Mouse (Mus musculus): ENCODE data around the gene Gm26602. TPM values are rescaled to one million over a fixed set of nuclear protein-coding genes. Genes with fewer than 3 reads are reported as not detected.
A peak's percentile ranks its signal among the peaks of the same experiment; 100 is the strongest.

Gm26602 gene
- polyA plus RNA-seq, 1 experiment: 0.21 TPM

DNA sequence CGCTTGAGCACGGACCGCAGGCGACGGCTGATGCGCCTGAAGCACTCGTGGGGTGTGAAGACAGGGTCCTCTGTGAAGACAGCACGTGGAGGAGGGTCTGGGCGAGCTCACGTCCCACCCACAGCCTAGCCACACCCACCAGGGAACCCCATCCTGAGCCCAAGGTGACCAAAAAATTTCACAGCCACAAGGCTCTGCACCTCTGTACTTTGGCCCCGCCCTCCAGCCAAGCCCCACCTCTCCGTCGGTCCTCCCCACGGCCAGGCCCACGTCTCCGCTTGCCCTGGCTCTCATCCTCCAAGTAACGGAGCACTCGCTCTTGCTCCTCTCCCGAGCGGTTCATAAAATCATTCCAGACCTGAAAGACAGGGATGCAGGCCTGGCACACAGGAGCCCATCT lies 1.8 kb downstream of the Gm26602 start:
- Histone ChIP-seq H3K9me3 (ENCODE audit: control insufficient read depth, low read length) (no peaks in the 10 kb centered on the region), H3K27me3 (ENCODE audit: control insufficient read depth) (peaks cover 6% of the 10 kb centered on the region), H3K36me3 (ENCODE audit: control insufficient read depth) (peaks cover 37% of the 10 kb centered on the region), H3K4me1 (ENCODE audit: control insufficient read depth) (peaks cover 79% of the 10 kb centered on the region), H3K4me3 (replicated peaks) (no peak overlapping the region)
- no peak for TF ChIP-seq GATA1 (IDR thresholded peaks at IDR 0.05; ENCODE audit: low read length)
- no peak for TF ChIP-seq TAL1 (IDR thresholded peaks at IDR 0.05; ENCODE audit: low read length)

DNA sequence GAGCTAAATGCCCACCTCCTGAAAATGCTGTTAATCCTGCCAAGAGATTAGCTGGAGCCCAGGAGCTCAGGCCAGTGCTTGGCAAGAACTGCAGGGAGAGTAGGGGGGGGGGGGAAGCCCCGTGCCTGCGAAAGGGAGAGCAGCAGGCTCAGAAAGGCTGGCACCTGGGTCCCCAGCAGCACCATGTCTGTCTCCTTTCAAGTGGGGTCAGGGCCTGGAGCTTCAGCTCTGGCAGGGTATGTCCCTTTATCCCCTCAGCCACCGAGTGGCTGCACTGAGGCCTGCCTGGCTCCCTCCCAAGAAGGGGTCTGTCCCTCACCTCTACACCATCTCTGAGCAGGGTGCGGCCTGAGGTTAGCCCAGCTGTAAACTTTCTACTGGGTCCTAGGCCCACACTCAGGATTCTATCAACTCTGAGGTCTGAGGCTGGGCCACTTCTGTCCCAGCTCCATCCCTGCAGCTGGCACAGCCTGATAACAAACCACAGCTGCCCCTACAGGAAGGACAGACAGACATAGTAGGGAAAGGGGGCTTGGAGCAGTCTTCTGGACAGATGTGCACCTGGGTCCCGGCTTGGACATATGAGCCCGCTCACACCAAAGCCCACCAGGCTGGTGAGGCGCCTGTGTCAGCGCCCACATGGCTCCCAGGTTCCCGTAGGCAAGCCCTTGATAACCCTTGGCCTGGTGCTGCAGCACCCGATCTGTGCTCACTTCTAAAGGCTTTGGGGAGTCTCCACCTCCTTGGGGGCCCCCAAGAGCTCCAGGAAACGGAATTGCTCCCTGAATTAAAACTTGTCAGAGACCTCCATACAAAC lies 3.7 kb downstream of the Gm26602 start:
- TF ChIP-seq TAL1 (IDR thresholded peaks at IDR 0.05; ENCODE audit: low read length) (peak; percentile 69), GATA1 (IDR thresholded peaks at IDR 0.05; ENCODE audit: low read length) (no peak)
- Histone ChIP-seq H3K36me3 (ENCODE audit: control insufficient read depth) (peaks cover 36% of the 10 kb centered on the region), H3K9me3 (ENCODE audit: control insufficient read depth, low read length) (no peaks in the 10 kb centered on the region; the same call in 1 of the 2 replicates), H3K4me3 (replicated peaks) (peak overlapping the region; percentile 83), H3K4me1 (ENCODE audit: control insufficient read depth) (peaks cover 85% of the 10 kb centered on the region), H3K27me3 (ENCODE audit: control insufficient read depth) (peaks cover 25% of the 10 kb centered on the region)

DNA sequence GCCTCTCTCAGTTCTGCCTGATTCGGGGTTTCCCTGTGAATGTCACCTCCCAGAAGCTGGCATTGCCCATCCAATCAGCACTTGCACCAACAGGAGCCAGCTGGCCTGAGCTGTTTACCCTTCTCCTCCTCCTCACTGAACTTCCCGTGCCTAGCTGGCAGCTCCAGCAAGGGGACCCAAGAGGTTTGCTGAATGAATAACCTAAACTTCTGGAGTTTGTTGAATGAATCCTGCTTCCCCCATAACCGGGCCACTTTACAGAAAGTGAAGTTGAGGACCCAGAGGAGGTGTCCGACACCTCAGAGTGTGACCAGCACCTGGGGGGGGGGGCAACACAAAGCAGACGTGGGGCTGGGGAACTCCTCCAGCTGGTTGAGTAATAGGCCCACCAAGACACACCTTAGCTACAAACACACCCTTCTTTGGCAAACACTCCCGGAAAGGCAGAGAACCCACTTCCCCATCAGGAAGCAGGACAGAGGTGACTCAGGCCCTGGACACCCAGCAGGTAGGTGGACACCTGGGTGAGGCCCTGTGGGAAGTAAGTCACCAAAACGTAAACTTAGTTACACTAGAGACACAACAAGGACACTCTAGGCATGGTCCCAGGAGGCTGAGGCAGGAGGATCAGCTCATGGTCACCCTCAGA lies 4.4 kb downstream of the Gm26602 start:
- H3K4me3 ChIP-seq (replicated peaks): peak overlapping the region; percentile 83
- H3K36me3 ChIP-seq (ENCODE audit: control insufficient read depth): peaks cover 34% of the 10 kb centered on the region
- TF ChIP-seq GATA1 (IDR thresholded peaks at IDR 0.05; ENCODE audit: low read length) (no peak), TAL1 (IDR thresholded peaks at IDR 0.05; ENCODE audit: low read length) (no peak)
- H3K9me3 ChIP-seq (ENCODE audit: control insufficient read depth, low read length): no peaks in the 10 kb centered on the region; the same call in 1 of the 2 replicates
- H3K4me1 ChIP-seq (ENCODE audit: control insufficient read depth): peaks cover 82% of the 10 kb centered on the region
- peaks cover 33% of the 10 kb centered on the region for H3K27me3 ChIP-seq (ENCODE audit: control insufficient read depth)

DNA sequence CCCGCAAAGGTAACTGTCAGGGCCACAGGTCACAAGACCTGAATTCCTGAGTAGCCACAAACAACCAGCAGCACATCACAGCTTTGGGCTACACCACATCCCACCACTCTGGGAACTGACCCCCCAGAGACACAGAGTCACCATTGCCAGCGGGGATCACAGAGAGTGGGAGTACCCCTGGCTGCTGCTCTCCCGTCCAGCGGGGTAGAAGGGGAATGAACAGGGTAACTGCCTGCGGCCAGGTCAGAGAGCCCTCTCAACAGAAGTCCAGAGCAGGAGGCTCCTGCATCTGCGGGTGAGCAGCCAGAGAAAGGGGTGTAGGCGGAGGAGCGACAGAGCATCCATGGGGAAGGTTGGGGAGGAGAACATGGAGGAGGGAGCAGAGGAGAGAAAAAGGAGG lies 5.4 kb downstream of the Gm26602 start:
- peaks cover 25% of the 10 kb centered on the region for H3K36me3 ChIP-seq (ENCODE audit: control insufficient read depth)
- H3K4me3 ChIP-seq (replicated peaks): peak overlapping the region; percentile 83
- peaks cover 92% of the 10 kb centered on the region for H3K4me1 ChIP-seq (ENCODE audit: control insufficient read depth)
- peaks cover 43% of the 10 kb centered on the region for H3K27me3 ChIP-seq (ENCODE audit: control insufficient read depth)
- TF ChIP-seq TAL1 (IDR thresholded peaks at IDR 0.05; ENCODE audit: low read length) (no peak), GATA1 (IDR thresholded peaks at IDR 0.05; ENCODE audit: low read length) (no peak)
- peaks cover 8% of the 10 kb centered on the region for H3K9me3 ChIP-seq (ENCODE audit: control insufficient read depth, low read length)

DNA sequence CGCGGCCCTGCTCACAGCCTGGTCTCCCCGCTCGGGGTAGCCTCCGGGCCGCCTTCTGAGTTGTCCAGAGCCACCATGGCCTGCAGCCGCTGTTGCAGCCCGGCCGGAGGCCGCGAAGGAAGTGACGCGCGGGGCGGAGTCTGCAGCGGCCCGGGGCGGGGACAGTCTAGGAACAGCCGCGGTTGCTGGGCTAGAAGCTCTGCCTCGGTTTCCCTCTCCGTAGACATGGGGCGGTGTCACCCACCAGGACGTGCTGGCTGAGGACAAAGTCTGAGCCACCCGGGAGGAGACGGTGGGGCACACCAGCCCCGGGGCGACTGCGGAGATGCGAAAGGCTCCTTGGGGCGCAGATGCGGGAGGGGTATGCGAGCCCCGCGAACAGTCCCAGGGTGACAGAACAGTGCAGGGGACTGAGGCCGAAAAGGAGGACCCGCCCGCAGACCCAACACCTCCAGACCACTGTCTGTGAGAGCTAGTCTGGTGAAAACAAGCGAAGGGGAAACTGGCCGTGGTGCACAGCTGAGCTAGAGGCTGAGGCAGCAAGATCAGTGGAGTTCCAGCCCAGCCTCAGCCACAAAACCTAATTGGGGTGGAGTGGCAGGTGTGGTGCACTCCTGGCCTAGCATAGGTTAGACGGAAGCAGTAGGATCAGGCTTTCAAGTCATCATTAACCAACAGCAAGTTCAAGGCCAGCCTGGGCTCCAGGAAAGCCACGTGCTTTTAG lies 6.3 kb downstream of the Gm26602 start, which contains the start of gene Kiss1r:
TSS of gene Kiss1r (plus strand) at position 164 of the 724 bp plus-strand sequence.
- peaks cover 15% of the 10 kb centered on the region for H3K9me3 ChIP-seq (ENCODE audit: control insufficient read depth, low read length)
- H3K36me3 ChIP-seq (ENCODE audit: control insufficient read depth): peaks cover 16% of the 10 kb centered on the region
- peaks cover 93% of the 10 kb centered on the region for H3K4me1 ChIP-seq (ENCODE audit: control insufficient read depth)
- peaks cover 52% of the 10 kb centered on the region for H3K27me3 ChIP-seq (ENCODE audit: control insufficient read depth)
- TF ChIP-seq TAL1 (IDR thresholded peaks at IDR 0.05; ENCODE audit: low read length): no peak
- no peak for TF ChIP-seq GATA1 (IDR thresholded peaks at IDR 0.05; ENCODE audit: low read length)
- H3K4me3 ChIP-seq (replicated peaks): peak within 1 kb of the TSS; percentile 83

DNA sequence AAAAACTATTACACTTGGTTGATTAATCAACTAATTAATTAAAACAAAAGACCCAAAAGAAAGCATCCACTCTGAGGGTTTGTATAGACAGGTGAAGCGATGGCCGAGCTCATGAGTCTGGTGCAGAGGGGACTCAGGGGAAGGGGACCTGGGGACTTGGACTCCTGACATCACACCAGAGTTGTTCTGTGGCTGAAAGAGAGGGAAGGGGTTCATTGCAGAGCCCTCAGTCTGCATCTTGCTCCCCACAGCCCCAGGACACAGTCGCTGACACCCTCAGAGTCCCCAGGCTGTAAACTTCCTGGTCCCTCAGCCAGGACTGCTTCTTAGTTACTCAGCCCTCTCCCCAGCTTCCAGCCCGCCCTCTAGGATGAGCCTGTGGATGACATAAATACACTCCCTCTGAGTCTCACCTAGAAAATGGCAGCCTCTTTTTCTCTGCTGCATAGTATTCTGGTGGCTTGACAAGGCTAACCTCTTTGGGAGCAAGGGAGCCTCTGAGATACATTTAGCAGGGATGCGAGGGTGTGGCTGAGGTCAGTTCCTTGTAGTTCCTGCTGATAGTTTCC lies 7.0 kb downstream of the Gm26602 start:
- Histone ChIP-seq H3K4me1 (ENCODE audit: control insufficient read depth) (peaks cover 86% of the 10 kb centered on the region), H3K27me3 (ENCODE audit: control insufficient read depth) (peaks cover 58% of the 10 kb centered on the region), H3K9me3 (ENCODE audit: control insufficient read depth, low read length) (peaks cover 15% of the 10 kb centered on the region), H3K4me3 (replicated peaks) (peak overlapping the region; percentile 83), H3K36me3 (ENCODE audit: control insufficient read depth) (peaks cover 10% of the 10 kb centered on the region)
- TF ChIP-seq GATA1 (IDR thresholded peaks at IDR 0.05; ENCODE audit: low read length): no peak
- no peak for TF ChIP-seq TAL1 (IDR thresholded peaks at IDR 0.05; ENCODE audit: low read length)

DNA sequence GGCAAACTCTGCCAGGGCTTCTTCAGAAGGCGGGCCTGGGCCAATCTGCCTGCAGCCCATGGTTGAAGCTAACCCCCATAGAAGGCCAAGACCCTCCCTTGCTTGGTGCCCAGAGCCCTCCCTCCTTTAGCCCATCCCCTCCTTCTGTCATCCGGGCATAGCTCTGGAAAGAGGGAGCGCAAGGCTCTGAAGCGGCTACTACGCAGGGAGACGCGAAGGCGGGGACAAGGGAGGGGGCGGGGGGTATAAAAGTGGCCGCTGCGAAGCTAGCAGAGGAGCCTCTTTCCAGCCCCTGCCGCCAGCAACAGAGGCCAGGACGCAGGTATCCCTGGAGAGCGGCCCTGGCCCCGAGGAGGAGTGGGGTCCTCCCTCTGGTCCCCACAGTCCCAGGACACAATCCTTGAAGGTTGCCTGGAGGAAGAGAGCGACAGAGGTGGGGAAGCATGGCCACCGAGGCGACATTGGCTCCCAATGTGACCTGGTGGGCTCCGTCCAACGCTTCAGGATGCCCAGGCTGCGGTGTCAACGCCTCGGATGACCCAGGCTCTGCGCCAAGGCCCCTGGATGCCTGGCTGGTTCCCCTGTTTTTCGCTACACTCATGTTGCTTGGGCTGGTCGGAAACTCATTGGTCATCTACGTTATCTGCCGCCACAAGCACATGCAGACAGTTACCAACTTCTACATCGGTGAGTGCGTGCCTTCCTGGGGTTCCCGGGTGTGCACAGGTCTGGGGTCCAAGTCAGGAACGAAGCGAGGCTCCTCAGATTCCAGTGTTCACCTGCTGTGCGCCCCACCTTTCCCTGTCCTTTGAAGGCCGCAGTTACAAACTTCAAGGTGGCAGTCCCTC lies 7.8 kb downstream of the Gm26602 start:
- Histone ChIP-seq H3K36me3 (ENCODE audit: control insufficient read depth) (peaks cover 3% of the 10 kb centered on the region), H3K4me3 (replicated peaks) (no peak overlapping the region), H3K9me3 (ENCODE audit: control insufficient read depth, low read length) (peaks cover 15% of the 10 kb centered on the region), H3K27me3 (ENCODE audit: control insufficient read depth) (peaks cover 66% of the 10 kb centered on the region), H3K4me1 (ENCODE audit: control insufficient read depth) (peaks cover 79% of the 10 kb centered on the region)
- no peak for TF ChIP-seq TAL1 (IDR thresholded peaks at IDR 0.05; ENCODE audit: low read length)
- no peak for TF ChIP-seq GATA1 (IDR thresholded peaks at IDR 0.05; ENCODE audit: low read length)

DNA sequence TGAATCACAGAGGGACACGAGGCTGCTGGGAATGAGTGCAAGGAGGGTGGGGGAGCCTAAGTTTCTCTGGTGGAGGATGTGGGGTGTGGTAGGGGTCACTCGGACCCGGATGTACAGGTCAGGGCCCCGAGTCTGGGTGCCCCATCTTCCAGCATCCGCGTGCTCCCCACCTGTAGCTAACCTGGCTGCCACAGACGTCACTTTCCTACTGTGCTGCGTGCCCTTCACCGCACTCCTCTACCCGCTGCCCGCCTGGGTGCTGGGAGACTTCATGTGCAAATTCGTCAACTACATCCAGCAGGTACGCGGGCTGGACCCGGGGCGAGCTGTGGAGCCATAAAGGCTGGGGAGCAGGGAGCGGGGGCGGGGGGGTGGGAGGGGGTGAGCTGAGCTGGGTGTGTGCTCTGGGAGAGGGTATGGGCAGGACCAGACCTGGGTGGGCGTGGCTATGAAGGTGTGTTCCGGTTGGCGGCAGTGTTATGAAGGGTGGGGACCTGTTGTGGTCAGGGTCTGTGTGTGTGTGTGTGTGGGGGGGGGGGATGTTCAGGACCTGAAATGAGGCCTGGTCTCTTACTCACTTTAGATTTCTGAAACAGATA lies 8.7 kb downstream of the Gm26602 start:
- TF ChIP-seq GATA1 (IDR thresholded peaks at IDR 0.05; ENCODE audit: low read length) (no peak), TAL1 (IDR thresholded peaks at IDR 0.05; ENCODE audit: low read length) (no peak)
- peaks cover 72% of the 10 kb centered on the region for H3K27me3 ChIP-seq (ENCODE audit: control insufficient read depth)
- H3K4me1 ChIP-seq (ENCODE audit: control insufficient read depth): peaks cover 71% of the 10 kb centered on the region
- H3K9me3 ChIP-seq (ENCODE audit: control insufficient read depth, low read length): peaks cover 15% of the 10 kb centered on the region
- H3K36me3 ChIP-seq (ENCODE audit: control insufficient read depth): no peaks in the 10 kb centered on the region
- no peak overlapping the region for H3K4me3 ChIP-seq (replicated peaks)
